Mouse (Mus musculus) brain, embryonic 14.5 days (tissue): ENCODE measurements around the gene Fbrsl1.

Source experiments
- CTCF ChIP-seq: fragments of 200-500 bp; IDR thresholded peaks from 2 replicates; pipeline ENCODE4 v1.5.1; 2012; ENCODE audit warnings: inconsistent platforms, mild to moderate bottlenecking, moderate library complexity, borderline replicate concordance; ENCODE audit not compliant: insufficient read depth, insufficient read length; ENCODE audit errors: extremely low read depth
- POLR2A ChIP-seq: fragments of 200-500 bp; IDR thresholded peaks from 2 replicates; pipeline ENCODE4 v1.6.1; 2012; ENCODE audit warnings: mild to moderate bottlenecking, inconsistent platforms, borderline replicate concordance; ENCODE audit not compliant: poor library complexity, insufficient read depth, insufficient read length, severe bottlenecking; ENCODE audit errors: extremely low read depth

GRCm38 (mm10) chr5:110467725-110468124 is 19.4 kb upstream of the Fbrsl1 start:
- TF ChIP-seq CTCF (no peak), POLR2A (no peak)
